Mouse (Mus musculus) lung, embryonic 14.5 days (tissue): ENCODE measurements at regions not wholly inside any gene's neighbourhood (a gene's known extent, or its start where the extent isn't known, plus 50 kb on each side); places are given as distances from the start of the nearest gene placed in this dataset.
A peak's percentile ranks its signal among the peaks of the same experiment; 100 is the strongest.
"Not testable (repeated sequence)": the region's sequence is repeated elsewhere in the genome, so short reads cannot be mapped to it uniquely, and the experiment has no call there.

Source experiments
- ATAC-seq: fragments of 200-750 bp; cut with Nextera tagmentation; 2 replicates; pipeline ENCODE4 v1.8.0; 2017; ENCODE audit warnings: mild to moderate bottlenecking, moderate TSS enrichment, moderate library complexity; ENCODE audit not compliant: insufficient read depth
- DNase-seq: peaks from one replicate; pipeline ENCODE4 v3.0.0-alpha.2; 2015
- H3K27ac ChIP-seq: fragments of 300-500 bp; sonication (generic); 2 replicates; pipeline ENCODE4 v1.5.1; 2014; ENCODE audit warnings: low read depth, mild to moderate bottlenecking, moderate library complexity
- H3K27me3 ChIP-seq: fragments of 300-500 bp; sonication (generic); 2 replicates; pipeline ENCODE4 v1.6.1; 2014; ENCODE audit warnings: low read length, control low read depth; ENCODE audit not compliant: insufficient read depth
- H3K36me3 ChIP-seq: fragments of 300-500 bp; sonication (generic); 2 replicates; pipeline ENCODE4 v1.6.1; 2014; ENCODE audit warnings: control low read depth; ENCODE audit not compliant: insufficient read depth
- H3K4me1 ChIP-seq: fragments of 300-500 bp; sonication (generic); 2 replicates; pipeline ENCODE4 v1.6.1; 2014; ENCODE audit warnings: antibody characterized with exemption, control low read depth; ENCODE audit not compliant: insufficient read depth
- H3K4me2 ChIP-seq: fragments of 300-500 bp; sonication (generic); 2 replicates; pipeline ENCODE4 v1.6.1; 2014; ENCODE audit warnings: mild to moderate bottlenecking
- H3K4me3 ChIP-seq: fragments of 300-500 bp; sonication (generic); 2 replicates; pipeline ENCODE4 v1.5.1; 2014; ENCODE audit warnings: low read depth, low read length
- H3K9ac ChIP-seq: fragments of 300-500 bp; sonication (generic); 2 replicates; pipeline ENCODE4 v1.6.1; 2014
- H3K9me3 ChIP-seq: fragments of 300-500 bp; sonication (generic); 2 replicates; pipeline ENCODE4 v1.6.1; 2016; ENCODE audit warnings: low read depth, low read length, control low read depth
- CTCF ChIP-seq: IDR thresholded peaks from 2 replicates; pipeline ENCODE4 v1.5.1; 2016; ENCODE audit warnings: antibody characterized with exemption, low read depth
- WGBS: fragments of 180-500 bp; shearing (Covaris S2); extraction: QIAGEN DNeasy Blood & Tissue Kit; methylation state at CpG from one replicate; pipeline ENCODE4 v1.1.7; 2014; 5-methylcytosine and 5-hydroxymethylcytosine counted together

- H3K27me3 ChIP-seq, H3K9ac ChIP-seq, H3K27ac ChIP-seq, H3K4me1 ChIP-seq, H3K36me3 ChIP-seq, ATAC-seq, H3K9me3 ChIP-seq, H3K4me2 ChIP-seq, DNase-seq, H3K4me3 ChIP-seq: not testable (repeated sequence)
- WGBS, result 68% methylated on average over 4 of the region's 4 CpGs
Observed at GRCm38 (mm10) chr1:44331732-44332131, 113.0 kb upstream of the Mettl21e start.

DNA sequence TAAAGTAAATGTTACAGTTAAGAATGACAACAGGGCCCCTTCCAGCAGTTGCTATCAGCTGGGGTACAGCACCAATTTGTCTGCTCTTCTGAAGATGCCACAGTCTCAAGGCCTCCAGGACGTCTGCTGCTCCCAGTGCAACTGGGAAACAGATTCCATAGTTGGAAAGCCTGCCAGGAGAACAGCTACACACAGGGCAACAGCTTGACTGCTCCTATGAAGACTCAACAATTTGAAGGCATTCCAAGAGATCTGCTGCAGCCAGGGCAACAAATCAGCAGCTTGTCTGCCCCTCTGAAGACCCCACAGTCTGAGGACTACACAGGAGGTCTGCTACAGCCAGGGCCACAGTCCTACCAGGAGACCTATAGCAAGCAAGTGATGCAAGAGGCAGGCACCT is 106.7 kb upstream of the Mettl21e start:
- TF ChIP-seq CTCF, result no peak
- Histone ChIP-seq H3K36me3 (no peaks in the 10 kb centered on the region), H3K4me1 (no peaks in the 10 kb centered on the region), H3K27me3 (no peaks in the 10 kb centered on the region), H3K4me3 (no peak overlapping the region), H3K9ac (no peak overlapping the region), H3K9me3 (no peaks in the 10 kb centered on the region), H3K4me2 (no peak overlapping the region), H3K27ac (no peak overlapping the region)
- 12% methylated on average over 1 of the region's 1 CpGs for WGBS
- DNase-seq, result peak; percentile 20
- no peak for ATAC-seq
